Mouse (Mus musculus): ENCODE measurements at regions not wholly inside any gene's neighbourhood (a gene's known extent, or its start where the extent isn't known, plus 50 kb on each side); places are given as distances from the start of the nearest gene placed in this dataset.

- TF ChIP-seq CTCF (IDR thresholded peaks at IDR 0.05; ENCODE audit: low read depth), result no peak
- no peak for TF ChIP-seq EP300 (optimal IDR thresholded peaks at IDR 0.05)
Measured at GRCm38 (mm10) chr2:108783457-108783856, 497.1 kb upstream of the Kif18a start.

All from stomach, postnatal 0 days (tissue).